Mouse (Mus musculus): Measurements from ENCODE around the gene Rap2a. TPM values are rescaled to one million over a fixed set of nuclear protein-coding genes. Genes with fewer than 3 reads are reported as not detected.

Rap2a gene
- total RNA-seq, 2 experiments from 2014 or later: 23.4 to 37.6 TPM

DNA sequence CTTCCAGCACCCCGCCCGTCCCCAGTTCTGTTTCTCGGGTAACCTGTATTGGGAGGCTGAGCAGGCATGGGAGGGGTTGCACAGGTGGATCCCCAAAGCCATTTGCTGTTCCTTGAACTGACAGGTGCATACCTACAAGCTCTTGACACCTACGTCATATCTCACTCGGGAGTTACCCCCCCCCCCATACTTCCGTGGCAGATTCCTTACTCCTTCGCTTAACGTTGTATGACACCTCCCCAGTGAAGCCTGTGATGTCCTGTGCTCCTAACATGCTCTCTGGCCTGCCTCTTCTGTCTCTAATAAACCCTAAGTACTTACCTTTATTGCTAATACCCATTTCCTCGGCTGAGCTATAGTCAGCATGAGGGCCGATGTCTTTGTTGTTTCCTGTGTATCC, 20.9 kb downstream of the Rap2a start:
- ATAC-seq (ENCODE audit: poor library complexity, severe bottlenecking): no peak

DNA sequence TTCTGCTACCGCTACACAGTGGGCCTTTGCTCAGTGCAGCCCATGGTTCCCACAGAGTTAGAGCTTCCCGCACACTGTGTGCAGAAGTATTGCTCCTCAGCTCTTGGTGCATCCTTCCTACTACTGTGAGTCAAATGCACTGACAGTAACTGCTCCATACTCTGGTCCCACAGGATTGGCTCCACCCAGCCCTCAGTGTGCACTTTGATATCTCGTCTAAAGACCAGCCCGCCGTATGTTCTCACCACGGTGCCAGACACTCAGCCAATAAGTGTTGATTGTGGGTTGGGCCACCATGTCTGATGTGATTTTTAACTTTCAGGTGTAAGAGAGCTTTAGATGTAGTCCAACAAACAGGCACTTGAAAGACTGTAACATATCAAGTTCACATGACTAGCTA, 21.4 kb downstream of the Rap2a start:
- ATAC-seq (ENCODE audit: poor library complexity, severe bottlenecking): no peak

DNA sequence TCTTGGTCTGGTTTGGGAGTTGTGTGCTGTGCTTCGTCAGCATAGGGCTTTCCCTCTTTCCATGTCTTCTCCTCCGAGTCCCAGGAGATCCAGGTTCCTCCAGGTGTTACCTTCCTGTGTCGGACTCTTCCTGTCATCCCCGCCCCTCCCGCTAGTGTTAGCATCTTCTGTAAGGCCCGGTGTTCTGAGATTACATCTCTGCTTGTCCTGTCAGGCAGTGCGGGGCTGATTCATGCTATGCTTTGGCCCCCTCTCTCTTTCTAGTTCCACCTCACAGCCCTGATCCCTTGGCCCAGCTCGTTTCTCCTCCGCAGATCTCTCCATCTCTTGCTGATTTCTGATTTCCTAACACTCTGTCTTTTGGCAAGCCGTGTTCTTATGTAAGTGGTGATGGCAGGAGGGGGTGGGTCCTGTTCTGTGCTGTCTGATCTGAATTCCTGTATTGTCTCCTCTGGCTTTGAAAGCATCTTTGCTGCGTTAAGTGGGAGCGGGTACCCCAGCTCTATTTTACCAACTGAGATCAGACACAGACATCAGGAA, 21.8 kb downstream of the Rap2a start:
- no peak for ATAC-seq (ENCODE audit: poor library complexity, severe bottlenecking)

DNA sequence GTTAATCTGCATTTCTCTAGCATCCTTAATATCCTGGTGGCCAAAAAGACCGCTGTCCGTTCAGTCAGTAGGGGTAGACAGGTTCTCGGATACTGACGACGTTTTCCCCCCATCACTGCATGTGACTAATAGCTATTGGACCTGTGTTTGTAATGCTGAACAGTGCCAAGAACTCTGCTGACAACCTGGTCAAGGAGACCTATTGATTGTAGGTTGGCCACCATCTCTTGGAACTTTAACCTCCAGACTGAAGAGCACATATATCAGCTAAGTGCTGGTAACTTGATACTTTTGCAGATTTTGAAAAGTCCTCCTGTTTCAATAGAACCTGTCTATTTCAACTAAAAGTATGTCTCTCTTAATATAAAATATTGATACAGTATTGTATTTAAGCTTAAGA, 22.5 kb downstream of the Rap2a start:
- ATAC-seq (ENCODE audit: poor library complexity, severe bottlenecking): no peak

DNA sequence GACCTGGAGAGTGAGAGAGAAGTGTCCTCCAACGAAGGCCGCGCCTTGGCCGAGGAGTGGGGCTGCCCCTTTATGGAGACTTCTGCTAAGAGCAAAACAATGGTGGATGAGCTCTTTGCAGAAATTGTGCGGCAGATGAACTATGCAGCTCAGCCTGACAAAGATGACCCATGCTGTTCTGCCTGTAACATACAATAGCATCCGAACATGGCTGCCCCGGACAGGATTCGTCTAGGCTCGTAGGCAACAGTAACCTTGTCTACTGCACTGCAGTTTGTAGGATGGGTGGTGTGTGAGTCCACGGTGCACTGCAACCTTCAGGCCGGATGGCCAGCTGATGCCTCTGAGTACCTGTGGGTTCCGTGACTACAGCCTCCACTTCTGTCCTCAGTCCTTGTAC, 25.4 kb downstream of the Rap2a start:
- ATAC-seq (ENCODE audit: poor library complexity, severe bottlenecking): no peak

DNA sequence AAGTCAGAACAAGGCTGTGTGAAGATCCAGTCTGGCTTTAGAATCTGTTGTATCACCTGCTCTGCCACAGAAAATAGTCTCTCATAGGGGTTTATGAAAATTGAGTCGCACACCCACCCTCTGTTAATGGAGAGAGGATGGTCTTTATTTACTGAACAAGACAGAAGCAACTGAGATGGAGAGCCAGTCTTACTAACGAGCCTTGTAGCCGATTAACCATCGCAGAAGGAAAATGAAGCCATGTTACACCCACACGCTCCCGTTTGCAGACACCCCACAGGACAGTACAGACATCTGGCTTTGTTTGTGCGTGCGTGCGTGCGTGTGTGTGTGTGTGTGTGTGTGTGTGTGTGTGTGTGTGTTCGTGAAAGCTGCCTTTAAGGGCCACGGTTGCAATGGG, 26.2 kb downstream of the Rap2a start:
- ATAC-seq (ENCODE audit: poor library complexity, severe bottlenecking): no peak

DNA sequence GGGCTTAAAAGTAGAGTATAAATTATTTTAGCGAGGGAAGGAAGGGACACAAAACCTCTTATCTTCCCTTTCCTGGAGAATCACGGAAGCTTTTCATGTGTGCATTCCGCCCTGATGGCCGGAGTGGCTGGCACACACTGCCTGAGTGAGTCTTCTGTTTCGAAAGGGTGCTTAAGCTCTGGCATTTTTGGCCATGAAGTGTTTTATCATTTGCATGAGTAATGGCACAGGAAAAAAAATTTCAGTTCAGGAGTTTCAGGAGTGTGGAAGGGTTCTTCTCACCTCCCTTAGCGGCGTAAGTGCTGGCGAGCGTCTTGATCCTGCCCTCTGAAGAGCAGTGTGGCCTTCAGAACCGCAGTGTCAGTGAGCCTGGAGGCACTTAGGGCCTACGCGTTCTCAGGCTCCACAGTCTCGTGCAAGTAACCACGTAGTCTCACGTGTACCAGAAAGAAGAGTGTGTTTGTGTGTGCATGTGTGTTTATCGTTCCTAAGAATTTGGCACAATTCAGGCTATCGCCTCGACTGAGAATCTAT, 26.8 kb downstream of the Rap2a start:
- ATAC-seq (ENCODE audit: poor library complexity, severe bottlenecking): no peak

DNA sequence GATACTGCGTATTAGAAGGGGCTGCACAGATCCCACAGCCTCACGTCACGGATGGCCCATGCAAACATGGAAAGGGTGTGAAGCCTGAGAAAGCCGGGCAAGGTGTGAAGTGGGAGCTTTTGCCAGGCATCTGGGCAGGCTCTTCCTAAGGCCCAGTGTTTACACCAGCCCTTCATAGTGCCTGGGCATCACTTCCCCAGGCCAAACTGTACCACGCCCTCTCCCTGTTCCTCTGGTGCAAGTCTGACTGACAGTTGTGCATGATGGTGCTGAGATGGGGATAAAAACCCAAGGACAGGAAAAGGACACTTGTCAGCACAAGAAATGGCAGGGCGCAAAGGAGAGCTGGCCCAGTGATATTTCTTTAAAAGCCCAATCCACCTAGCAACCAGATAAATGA, 27.7 kb downstream of the Rap2a start:
- ATAC-seq (ENCODE audit: poor library complexity, severe bottlenecking): peak; percentile 51

DNA sequence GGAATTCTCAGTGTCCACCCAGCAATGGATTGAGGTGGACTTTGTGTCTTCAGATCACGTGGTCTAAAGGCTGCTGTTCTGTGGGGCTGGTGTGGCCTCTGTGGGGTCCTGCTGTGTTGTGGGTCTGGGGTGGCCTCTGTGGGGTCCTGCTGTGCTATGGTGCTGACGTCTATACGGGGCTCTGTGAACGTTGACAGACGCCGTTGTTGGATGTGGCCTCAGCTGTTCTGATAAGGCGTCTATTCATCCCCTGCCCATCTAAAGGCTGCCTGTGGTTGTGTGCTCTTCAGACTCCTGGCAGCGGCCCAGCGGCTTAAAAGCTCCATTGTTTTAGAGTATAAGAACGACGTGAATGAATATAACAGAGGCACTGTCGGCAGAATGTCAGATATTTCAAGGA, 29.3 kb downstream of the Rap2a start:
- no peak for ATAC-seq (ENCODE audit: poor library complexity, severe bottlenecking)

DNA sequence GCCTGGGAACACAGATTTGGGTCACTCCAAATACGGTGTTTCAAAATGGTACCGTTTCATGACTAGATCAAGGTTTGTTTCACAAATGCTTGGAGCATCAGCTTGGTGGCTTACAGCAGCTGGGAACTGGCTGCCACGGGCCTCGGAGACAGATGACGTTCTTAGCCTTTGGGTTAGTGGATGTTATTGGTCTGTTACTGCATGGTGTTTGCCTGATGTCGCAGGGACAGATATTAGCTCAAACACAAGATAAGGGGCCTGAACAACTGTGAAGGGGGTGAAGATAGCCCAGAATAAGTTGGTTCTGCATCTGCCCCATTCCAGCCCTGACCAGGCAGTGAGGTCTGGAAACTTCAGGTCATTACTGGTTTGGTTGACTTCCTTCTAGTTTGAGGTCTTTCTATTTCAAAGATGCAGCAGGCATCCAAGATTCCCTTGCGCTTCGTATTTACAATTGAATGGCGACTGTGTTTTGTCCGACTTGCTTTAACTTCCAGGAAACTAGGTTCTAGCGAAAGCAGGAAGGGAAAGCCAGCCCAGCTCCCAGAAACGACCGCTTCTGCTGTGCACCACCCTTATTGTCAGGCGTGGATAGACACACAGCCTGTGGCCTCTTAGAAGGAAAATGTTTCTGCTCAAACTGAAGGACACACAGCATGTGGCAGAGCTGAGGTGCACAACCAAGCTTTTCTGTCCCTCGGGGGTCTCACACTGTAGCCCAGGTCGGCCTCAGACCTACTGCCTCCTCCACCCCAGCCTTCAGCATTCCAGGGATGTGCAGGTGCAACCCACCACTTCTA, 30.5 kb downstream of the Rap2a start:
- ATAC-seq (ENCODE audit: poor library complexity, severe bottlenecking): no peak

DNA sequence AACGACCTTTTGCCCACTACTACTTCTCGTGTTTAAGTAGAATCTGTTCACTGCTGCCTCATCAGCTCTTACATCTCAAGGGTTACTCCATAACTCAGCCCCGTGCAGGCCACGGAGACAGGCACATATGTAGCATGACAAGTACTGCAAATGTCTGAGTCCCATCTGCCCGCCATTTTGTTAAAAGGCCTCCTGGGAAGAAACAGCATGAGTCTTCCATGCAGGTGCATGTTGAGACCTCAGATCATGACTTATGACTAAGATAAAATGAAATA, 31.1 kb downstream of the Rap2a start:
- ATAC-seq (ENCODE audit: poor library complexity, severe bottlenecking): no peak

DNA sequence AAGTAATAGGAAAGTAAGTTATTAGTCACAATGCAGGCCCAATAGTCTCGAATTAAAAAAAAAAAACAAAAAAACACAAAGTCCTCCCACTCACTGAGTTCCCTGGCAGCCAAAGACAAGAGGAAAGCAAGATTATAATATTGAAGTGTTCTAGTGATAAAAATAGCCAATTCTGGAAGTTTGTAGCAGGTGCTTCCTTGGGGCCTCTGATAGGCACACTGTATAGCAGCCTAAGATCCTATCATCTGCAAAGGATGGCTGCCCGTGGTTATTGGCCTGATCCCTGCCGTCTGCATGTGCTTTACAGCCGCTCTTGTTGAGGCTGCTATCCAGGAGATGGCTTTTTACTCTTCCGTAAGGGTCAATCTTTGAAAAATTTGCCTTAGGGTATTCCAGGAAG, 33.6 kb downstream of the Rap2a start:
- no peak for ATAC-seq (ENCODE audit: poor library complexity, severe bottlenecking)

DNA sequence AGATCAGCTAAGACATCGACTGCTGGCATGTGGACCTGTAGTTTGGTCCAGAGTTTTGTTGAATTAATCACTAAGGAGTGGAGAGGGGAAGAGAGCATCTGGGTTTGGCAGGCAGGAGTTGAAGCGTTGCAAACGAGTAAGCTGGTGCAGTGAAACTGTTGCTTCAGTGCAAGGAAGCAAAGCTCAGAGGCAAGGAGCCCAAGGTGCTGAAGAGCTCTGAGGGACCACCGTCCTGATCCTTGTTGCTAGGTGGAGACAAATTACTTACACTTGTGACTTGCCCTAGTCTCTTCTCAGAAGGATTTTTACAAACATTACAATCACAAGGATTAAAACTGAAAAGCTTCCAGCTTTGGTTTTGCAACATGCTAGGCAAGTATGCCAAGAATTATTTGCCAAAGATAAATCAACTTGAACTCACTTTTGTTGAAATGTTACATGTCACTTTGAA, 36.6 kb downstream of the Rap2a start:
- ATAC-seq (ENCODE audit: poor library complexity, severe bottlenecking): no peak

DNA sequence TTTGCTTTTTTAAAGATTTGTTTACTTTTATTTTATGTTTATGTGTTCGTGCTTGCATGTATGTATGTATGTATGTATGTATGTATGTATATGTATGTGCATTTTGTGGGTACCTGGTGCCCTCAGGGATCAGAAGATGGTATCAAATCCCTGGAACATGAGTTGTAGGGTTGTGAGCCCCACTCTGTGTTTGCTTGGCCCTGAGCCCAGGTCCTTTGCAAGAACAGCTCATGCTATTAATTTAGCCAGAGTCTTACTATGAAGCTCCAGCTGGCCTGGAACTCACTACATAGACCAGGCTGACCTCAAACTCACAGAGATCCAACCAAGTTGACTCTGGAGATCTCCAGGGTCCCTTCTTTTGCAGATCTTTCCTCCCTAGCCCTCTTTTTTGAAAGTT, 37.1 kb downstream of the Rap2a start:
- no peak for ATAC-seq (ENCODE audit: poor library complexity, severe bottlenecking)

DNA sequence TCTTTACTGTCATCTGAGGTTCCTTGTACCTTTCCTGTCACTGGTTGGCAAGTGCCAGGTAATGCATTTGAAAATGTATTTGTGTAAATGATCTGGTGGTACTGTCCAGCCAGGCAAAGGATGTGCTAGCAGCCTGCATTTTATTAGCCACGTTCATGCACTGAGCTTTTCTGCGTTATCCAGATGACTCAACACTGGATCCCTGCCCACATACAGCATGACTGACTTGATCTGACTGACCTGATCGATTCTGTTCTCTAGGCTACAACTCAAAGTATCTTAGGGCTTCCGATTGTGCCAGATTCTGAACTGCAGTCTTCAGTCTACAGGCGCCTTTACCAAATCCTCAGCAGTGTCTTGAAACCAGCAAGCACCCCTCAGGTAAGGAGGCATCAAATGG, 40.5 kb downstream of the Rap2a start:
- no peak for ATAC-seq (ENCODE audit: poor library complexity, severe bottlenecking)

DNA sequence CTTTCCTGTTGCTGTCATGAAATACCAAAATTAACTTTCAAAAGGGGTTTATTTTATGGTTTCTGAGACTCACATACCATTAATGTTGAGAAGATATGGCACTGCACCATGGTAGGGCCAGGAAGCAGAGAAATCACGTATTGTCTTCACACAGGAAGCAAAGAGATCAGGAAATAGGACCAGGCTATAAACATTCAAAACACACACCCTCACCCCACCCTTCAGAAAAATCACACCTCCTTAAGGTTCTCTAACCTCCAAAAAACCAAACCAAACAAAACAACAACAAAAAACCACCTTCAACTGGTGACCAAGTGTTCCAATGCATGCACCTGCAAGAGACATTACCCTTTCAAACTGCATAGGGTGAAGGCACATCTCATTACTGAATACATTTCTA, 41.7 kb downstream of the Rap2a start:
- ATAC-seq (ENCODE audit: poor library complexity, severe bottlenecking): peak; percentile 42; the same call in 1 of the 2 replicates

DNA sequence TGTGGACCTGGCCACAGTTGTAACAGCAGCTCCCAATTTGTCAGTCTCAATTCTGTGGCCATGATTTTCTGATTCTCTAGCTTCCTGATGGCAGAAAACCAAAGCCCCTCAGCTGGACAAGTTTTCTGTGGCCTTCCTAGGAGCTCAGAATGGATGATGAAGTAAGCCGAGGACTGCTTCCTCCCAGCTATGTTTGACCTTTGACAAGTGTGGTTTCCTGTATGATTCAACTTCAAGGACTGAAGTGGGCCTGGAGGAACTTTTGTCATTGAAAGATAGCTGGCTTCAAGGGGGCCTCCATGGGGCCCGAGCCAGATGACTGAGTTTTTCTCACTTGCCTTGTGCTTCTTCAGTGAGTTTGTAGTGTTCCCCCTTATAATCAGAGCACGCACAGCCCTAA, 42.6 kb downstream of the Rap2a start:
- ATAC-seq (ENCODE audit: poor library complexity, severe bottlenecking): peak; percentile 79

DNA sequence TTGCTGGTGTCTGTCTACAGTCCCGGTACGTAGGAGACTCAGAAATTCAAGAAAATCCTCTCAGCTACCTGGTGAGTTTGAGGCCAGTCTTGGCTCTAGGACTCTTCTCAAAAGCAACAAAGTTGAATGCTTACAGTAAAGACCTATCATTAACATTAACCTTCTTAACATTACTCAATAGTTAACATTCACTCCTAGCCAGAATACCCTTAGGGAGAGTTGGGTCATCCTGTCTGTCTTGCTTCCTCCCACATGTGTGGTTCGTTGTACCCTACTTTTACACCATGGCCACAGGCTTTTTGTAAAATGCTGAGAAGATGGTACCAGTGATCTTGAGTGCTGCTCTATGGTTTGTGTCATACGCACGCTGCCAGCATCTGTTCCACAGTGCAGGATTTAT, 45.1 kb downstream of the Rap2a start:
- ATAC-seq (ENCODE audit: poor library complexity, severe bottlenecking): no peak

DNA sequence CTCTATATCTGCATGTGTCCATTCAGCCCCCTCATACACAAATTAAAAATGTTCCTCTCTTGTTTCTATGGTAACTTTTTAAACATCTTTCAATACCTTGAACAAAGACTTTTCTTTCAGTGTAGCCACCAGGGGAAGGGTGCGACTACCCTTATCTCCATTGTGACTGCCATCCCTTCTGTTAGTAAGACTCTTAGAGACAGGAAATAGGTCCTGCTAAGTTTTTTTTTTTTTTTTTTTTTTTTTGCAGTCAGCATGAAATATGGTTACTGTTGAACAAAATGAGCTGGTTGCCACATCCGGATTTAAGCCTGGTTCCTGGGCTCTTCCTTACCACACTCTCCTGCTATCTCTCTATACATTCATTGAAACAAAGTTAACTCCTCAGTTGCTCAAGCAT, 47.4 kb downstream of the Rap2a start:
- ATAC-seq (ENCODE audit: poor library complexity, severe bottlenecking): 0 out of 2 replicates have a peak, but pooled peaks have one; percentile 20

DNA sequence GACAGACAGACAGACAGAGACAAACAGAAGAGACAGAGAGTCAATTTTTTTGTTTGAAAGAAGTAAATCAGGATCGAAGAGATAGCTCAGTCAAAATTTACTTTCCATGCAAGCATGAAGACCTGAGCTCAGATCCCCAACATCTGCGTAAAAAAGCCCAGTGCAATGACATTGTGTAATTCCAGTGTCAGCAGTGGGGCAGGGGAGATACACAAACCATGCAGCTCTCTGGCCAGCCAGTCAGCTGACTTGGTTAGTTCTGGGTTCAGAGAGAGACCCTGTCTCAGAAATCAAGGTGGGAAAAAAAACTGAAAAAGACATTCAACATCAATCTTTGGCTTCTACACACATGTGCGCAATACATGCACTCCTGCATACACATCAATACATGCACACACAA, 55.1 kb downstream of the Rap2a start:
- no peak for ATAC-seq (ENCODE audit: poor library complexity, severe bottlenecking)

DNA sequence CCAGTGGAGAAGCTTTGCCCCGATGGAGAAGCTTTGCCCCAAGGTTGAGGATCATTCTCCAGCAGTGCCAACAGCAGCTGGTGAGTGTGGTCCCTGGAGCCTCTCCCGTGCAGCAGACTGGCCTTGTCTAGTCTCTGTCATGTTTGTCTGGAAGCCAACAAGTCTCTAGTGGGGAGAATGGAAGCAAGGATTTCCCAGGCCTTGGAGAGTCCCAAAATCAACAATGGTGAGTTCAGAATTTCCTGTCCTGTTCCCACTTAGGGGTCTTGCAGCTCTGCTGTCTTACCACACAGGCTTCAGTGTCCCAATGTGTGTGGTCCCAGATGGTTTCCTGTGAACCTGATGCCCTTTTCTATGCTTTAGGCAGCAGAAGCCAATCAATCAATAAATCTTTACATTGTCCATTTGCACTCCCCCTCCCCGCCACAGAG, 56.6 kb downstream of the Rap2a start:
- no peak for ATAC-seq (ENCODE audit: poor library complexity, severe bottlenecking)

DNA sequence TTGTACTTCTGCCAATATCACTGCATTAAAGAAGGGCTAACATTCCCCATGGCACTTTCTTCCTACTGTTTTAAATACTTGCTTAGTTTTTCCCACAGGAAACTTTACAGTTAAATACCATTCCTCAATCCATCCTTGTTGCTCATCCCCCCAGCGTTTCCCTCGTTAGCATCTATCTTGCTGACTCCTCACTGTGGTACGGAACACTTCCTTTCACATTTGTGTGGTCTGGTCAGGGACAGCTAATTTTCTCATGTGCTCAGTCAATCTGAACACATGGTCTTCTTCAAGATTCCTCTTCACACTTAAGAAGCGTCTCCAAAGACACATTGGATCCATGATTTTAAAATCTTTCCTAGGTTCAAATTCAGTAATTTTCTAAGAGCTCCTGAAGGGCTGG, 57.2 kb downstream of the Rap2a start:
- ATAC-seq (ENCODE audit: poor library complexity, severe bottlenecking): no peak

DNA sequence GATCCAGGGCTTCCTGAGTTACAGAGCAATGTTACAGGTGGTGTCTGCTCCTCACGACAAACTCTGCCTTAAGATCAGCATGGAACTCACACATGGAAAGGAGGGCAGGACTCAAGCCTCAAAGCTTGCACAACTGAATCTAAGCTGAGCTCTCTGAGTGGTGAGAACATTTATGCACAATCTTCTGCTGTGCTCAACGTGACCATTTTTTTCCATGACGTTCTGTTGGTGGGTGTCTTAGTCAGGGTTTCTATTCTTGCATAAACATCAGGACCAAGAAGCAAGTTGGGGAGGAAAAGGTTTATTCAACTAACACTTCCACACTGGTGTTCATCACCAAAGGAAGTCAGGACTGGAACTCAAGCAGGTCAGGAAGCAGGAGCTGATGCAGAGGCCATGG, 57.7 kb downstream of the Rap2a start:
- ATAC-seq (ENCODE audit: poor library complexity, severe bottlenecking): no peak
